Mouse (Mus musculus) monocyte, adult 59 days (primary cell): ENCODE measurements around the gene Gm5128. TPM values are rescaled to one million over a fixed set of nuclear protein-coding genes. Genes with fewer than 3 reads are reported as not detected.

ENCODE experiments used
- total RNA-seq, 2 experiments: library from RNA; stranded (reverse); gene quantifications; one replicate each; pipeline ENCODE4 v1.2.4; 2023

The Gm5128 gene
- not detected for total RNA-seq

DNA sequence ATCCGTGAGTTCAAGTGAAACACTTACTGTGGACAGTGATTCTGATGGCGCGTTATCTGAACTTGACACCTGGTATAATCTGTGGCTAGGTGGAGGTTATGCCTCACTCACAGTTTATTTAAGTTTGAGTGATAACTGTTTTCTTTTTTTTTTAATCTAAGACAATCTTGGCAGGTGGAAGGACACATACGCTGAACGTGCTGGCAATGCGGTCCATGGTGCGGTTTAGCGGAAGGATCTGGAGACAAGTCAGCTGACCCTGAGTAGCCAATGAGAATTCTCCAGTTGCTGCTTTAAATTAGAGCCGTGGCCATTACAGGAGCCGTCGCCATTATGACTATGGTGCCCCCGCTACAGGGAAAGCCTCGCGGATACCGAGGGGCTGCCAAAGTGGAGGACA is at the start of gene Gm5128:
TSS of gene Gm5128 (plus strand) at position 301 of the 400 bp plus-strand sequence.

Other genes starting within 250 kb of the Gm5128 start
- not detected for gene Gm15023, start 195.7 kb upstream of the Gm5128 start, total RNA-seq
- not detected for gene Tceal6, start 162.6 kb upstream of the Gm5128 start, total RNA-seq
- not detected for gene Pramel3, start 71.0 kb upstream of the Gm5128 start, total RNA-seq
- not detected for gene Gm7903, start 60.6 kb downstream of the Gm5128 start, total RNA-seq
- gene AV320801, start 121.3 kb downstream of the Gm5128 start, total RNA-seq = not detected
- gene Nxf7, start 225.5 kb downstream of the Gm5128 start, total RNA-seq = under 1 TPM in 1 of 2 experiments, not detected in 1; 0.82 TPM